Mouse (Mus musculus) frontal cortex, adult 2 months (tissue): ENCODE measurements around the gene Olfr113. TPM values are rescaled to one million over a fixed set of nuclear protein-coding genes. Genes with fewer than 3 reads are reported as not detected.
"Not testable (repeated sequence)": the region's sequence is repeated elsewhere in the genome, so short reads cannot be mapped to it uniquely, and the experiment has no call there.

Source experiments
- DNase-seq, 2 experiments: peaks; one replicate each; pipeline ENCODE4 v3.0.0; 2022; ENCODE audit warnings: low spot score in 1 of 2; ENCODE audit errors: extremely low spot score in 1 of 2
- polyA plus RNA-seq: library from polyadenylated mRNA; depleted of rRNA; stranded (reverse); fragments of >200 nt; gene quantifications from 2 replicates; pipeline ENCODE4 v1.2.3, GENCODE M21; 2012; rRNA removed

Olfr113 gene
- not detected in 2 replicates for polyA plus RNA-seq

DNA sequence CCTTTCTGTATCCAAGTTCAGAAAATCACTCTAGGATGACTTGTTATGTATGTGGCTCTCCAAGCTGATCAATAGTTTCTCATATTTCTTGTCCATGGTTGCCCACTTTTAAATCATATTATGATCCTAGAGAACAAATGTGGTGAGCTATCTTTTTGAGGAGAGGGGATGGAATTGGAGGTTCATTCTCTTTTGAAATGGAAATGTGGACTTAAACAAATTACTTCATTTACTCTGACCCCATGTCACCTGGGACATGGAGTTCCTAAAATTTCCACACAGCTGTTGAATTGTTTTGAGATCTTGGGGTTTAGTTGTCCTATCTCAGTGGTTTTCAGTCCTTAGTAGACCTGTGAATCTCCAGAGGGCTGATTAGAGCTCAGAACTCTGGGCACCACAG is at the start of gene Olfr113:
TSS of gene Olfr113 (minus strand) at position 101 of the 400 bp plus-strand sequence.
- DNase-seq, result no peak

GRCm38 (mm10) chr17:37627009-37627408 is 49.5 kb upstream of the Olfr113 start, which contains the start of the genes Olfr115 and Olfr116:
Gene Olfr115, minus strand, starts transcription at chr17:37627109.
Gene Olfr116, minus strand, starts transcription at chr17:37627199.
- DNase-seq, result no peak

GRCm38 (mm10) chr17:37592643-37593042 is 15.2 kb upstream of the Olfr113 start, which contains the start of gene Olfr114:
Gene Olfr114, minus strand, starts transcription at chr17:37592743.
- DNase-seq, result no peak

GRCm38 (mm10) chr17:37569351-37569750 is 8.1 kb downstream of the Olfr113 start, which contains the start of gene Olfr112:
Gene Olfr112, minus strand, starts transcription at chr17:37569451.
- no peak for DNase-seq

- no peak for DNase-seq
These were observed 18.4 kb downstream of the Olfr113 start for GRCm38 (mm10) chr17:37558913-37559615.

GRCm38 (mm10) chr17:37543800-37544435 is 33.5 kb downstream of the Olfr113 start:
- no peak for DNase-seq

- no peak for DNase-seq
These were observed 35.9 kb downstream of the Olfr113 start for GRCm38 (mm10) chr17:37541454-37542119.

DNA sequence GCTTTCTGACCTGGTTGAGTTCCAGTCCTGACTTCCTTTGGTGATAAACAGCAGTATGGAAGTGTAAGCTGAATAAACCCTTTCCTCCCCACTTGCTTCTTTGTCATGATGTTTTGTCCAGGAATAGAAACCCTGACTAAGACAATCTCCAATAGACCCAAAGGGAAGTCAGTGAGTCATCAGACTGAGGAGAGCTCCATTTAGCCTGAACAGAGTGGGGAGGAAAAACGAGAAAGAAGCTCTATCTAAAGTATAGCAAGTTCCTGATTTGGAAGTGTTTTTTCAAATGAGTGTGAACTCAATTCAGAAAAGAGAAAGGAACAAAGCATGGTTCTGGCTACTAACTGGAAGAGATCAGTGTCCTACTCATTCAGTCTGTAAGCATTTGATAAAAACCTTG is 39.0 kb downstream of the Olfr113 start:
- peak in 1 of 2 experiments; percentile 44 for DNase-seq

DNA sequence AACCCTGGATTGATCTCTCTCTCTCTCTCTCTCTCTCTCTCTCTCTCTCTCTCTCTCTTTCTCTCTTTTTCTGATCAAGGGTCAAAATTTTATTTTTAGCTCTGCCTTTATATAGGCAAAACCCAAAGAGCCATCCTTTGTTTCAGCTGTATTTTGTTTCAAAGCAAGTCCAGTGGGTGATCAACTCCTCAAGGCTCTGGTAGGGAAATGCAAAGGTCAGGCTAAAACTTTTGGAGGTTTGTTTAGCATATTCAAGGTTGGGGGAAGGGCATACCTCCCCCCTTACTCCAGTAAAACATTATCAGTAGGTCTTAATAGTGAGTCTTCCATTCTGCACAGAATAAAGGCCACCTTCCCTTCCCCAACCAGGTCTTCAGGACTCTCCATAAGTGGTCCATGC is 42.3 kb downstream of the Olfr113 start:
- no peak for DNase-seq

DNA sequence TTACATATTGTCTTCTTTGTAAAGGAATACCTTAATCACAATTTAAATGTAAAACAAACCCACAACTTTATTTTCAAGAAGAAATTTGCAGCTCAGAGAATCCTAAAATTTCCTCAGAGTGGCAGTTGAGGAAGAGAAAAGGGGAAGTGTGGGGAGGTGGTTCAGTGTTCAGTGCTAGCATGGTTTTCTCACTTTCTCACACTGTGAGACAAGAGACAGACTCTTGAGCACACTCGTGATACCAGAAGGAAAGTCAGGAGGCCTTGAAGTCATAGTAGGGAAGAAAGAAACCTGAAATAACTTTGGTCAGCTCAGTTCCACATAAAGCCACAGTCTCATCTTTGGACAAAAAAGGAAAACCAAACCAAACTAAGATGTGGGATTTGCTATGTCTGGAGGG is 52.0 kb downstream of the Olfr113 start:
- DNase-seq, result peak in 1 of 2 experiments; percentile 13

- not testable (repeated sequence) for DNase-seq
These were observed 52.9 kb downstream of the Olfr113 start for GRCm38 (mm10) chr17:37524612-37525011.

Other genes with a start within 250 kb of the Olfr113 start
- gene Olfr103, start 238.0 kb downstream of the Olfr113 start, polyA plus RNA-seq, result not detected in 2 replicates
- gene Olfr104-ps, start 218.1 kb downstream of the Olfr113 start, polyA plus RNA-seq, result not detected in 2 replicates
- not detected in 2 replicates for gene Olfr105-ps, start 198.6 kb downstream of the Olfr113 start, polyA plus RNA-seq
- not detected in 2 replicates for gene Olfr106-ps, start 187.3 kb downstream of the Olfr113 start, polyA plus RNA-seq
- not detected in 2 replicates for gene Olfr107, start 178.4 kb downstream of the Olfr113 start, polyA plus RNA-seq
- gene Olfr108, start 132.2 kb downstream of the Olfr113 start, polyA plus RNA-seq, result not detected in 2 replicates
- 0.02 TPM in 1 of 2 replicates, not detected in the other for gene Olfr109, start 118.7 kb downstream of the Olfr113 start, polyA plus RNA-seq
- not detected in 2 replicates for gene H2-M2, start 94.1 kb downstream of the Olfr113 start, polyA plus RNA-seq
- 0.82 and 0.96 TPM in 2 replicates for gene Olfr110, start 85.2 kb downstream of the Olfr113 start, polyA plus RNA-seq
- 1.3 and 1.6 TPM in 2 replicates for gene Olfr111, start 69.6 kb downstream of the Olfr113 start, polyA plus RNA-seq
- not detected in 2 replicates for gene Olfr112, start 8.2 kb downstream of the Olfr113 start, polyA plus RNA-seq
- gene Olfr114, start 15.1 kb upstream of the Olfr113 start, polyA plus RNA-seq, result not detected in 2 replicates
- gene Olfr115, start 49.4 kb upstream of the Olfr113 start, polyA plus RNA-seq, result 0.11 TPM in 1 of 2 replicates, not detected in the other
- gene Olfr116, start 49.5 kb upstream of the Olfr113 start, polyA plus RNA-seq, result not detected in 2 replicates
- not detected in 2 replicates for gene Olfr117, start 86.1 kb upstream of the Olfr113 start, polyA plus RNA-seq
- gene Olfr118, start 89.3 kb upstream of the Olfr113 start, polyA plus RNA-seq, result 0.10 and 0.15 TPM in 2 replicates
- gene Olfr119, start 118.9 kb upstream of the Olfr113 start, polyA plus RNA-seq, result 0.06 TPM in 1 of 2 replicates, not detected in the other
- not detected in 2 replicates for gene Olfr120, start 144.1 kb upstream of the Olfr113 start, polyA plus RNA-seq
- 0.08 TPM in 1 of 2 replicates, not detected in the other for gene Olfr121, start 171.2 kb upstream of the Olfr113 start, polyA plus RNA-seq
- 0.08 TPM in 1 of 2 replicates, not detected in the other for gene Olfr122, start 190.9 kb upstream of the Olfr113 start, polyA plus RNA-seq
- not detected in 2 replicates for gene Olfr123, start 215.9 kb upstream of the Olfr113 start, polyA plus RNA-seq
- 0.04 TPM in 1 of 2 replicates, not detected in the other for gene Olfr124, start 222.2 kb upstream of the Olfr113 start, polyA plus RNA-seq